Mouse (Mus musculus) frontal cortex, postnatal 36 days (tissue): ENCODE data around the gene Ptprh.

Experiments used
- DNase-seq, 2 experiments: peaks; one replicate each; pipeline ENCODE4 v3.0.0; 2022; ENCODE audit warnings: low spot score in 2 of 2

Gene Ptprh

DNA sequence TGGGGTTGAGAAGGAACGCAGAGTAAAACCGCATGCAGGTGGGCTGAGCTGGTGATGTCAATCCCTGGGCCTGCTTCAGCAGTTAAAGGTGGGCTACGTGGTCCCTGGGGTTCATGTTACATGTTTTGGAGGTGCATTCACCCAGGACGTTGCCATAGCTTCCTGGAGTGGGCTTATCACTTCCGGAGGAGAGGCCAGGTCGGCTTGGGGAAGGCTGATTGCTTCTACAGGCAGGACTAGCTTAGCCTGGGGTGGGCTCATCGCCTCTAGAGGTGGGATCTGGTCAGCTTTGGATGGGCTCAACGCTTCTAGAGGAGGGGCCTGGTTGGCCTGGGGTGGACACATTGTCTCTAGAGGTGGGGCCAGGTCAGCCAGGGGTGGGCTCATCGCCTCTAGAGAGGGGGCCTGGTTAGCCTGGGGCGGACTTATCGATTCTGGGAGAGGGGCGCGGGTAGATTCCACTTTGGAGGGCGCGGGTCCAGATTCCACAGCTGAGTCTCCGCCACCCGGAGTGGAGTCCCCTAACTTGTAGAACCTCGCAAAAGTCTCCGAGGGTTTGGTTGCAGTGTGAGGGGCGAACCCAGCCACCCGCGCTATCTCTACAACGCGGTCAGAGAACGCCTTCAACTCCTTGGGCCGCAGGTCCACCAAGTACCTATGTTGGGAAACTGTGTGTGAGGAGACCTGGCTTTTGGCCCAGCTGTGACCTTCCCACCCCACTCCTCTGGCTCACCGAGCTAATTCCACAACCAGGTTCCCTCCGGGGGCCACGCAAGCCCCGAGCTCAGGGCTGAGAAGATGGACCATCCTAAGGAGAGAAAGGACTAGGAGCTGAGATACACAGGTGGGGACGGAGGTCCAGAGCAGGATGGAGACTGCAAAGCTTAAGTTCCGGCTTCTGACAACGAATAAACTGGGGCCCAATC is 80.4 kb downstream of the Ptprh start:
- DNase-seq: no peak

DNA sequence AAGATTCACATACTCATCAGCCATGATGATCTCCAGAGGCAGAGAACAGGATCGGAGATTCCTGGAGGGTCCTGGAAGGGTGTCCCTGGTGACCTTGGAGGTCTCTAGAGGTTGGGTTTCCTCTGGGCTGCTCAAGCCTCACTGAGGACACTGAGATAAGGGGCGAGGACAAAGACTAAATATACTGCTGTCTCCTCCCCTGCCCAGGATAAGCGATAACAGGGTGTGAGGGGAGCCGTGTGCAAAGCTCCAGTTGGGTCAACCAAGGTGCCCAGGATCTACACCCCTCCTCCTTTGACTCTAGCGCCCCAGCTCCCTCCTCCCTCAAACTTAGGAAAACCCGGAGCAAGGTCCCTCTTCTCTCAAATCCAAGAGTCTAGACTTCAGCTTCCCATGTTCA is 81.5 kb downstream of the Ptprh start:
- DNase-seq: no peak

DNA sequence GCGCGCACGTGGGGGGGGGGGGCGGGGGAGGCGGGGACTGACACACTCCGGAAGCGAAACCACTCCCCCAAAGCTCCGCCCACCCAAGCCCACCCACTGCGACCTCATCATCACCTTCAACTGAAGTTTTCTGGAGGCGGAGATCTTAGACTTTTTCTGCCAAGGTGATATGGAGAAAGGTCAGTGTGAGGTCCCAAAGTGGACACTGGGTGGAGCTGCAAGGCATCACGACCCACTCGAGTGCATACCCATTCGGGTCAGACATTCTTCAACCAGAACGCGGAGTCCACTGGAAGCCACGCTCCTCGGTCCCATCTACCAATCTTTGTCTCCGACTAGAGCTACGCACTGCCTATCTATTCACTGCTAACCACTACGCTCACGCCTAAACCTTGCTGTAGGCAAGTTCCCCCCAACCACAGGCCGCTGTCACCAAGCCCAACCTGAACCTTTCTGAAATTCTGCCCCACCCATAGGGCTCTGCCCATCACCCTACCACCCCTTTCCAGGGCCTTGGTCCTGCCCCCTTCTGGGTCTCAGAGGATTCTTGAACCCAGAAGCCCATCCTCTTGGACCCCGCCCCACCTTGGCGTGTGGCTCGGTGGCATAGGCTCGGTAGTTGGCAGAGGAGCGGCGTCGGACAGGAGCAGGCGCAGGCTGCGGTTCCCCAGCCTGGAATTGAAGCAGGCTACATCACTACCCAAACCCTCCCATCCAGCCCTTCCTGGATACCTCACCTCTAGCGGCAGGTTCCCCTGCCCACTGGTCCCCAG is 82.4 kb downstream of the Ptprh start:
- no peak for DNase-seq

- no peak for DNase-seq
Observed at GRCm38 (mm10) chr7:4518487-4518886, 85.4 kb downstream of the Ptprh start.

GRCm38 (mm10) chr7:4516332-4517050 is 87.3 kb downstream of the Ptprh start, which contains the start of gene Tnnt1:
Gene Tnnt1, minus strand, starts transcription at chr7:4516382.
- no peak for DNase-seq

- no peak for DNase-seq
Observed at GRCm38 (mm10) chr7:4515853-4516252, 88.0 kb downstream of the Ptprh start.

DNA sequence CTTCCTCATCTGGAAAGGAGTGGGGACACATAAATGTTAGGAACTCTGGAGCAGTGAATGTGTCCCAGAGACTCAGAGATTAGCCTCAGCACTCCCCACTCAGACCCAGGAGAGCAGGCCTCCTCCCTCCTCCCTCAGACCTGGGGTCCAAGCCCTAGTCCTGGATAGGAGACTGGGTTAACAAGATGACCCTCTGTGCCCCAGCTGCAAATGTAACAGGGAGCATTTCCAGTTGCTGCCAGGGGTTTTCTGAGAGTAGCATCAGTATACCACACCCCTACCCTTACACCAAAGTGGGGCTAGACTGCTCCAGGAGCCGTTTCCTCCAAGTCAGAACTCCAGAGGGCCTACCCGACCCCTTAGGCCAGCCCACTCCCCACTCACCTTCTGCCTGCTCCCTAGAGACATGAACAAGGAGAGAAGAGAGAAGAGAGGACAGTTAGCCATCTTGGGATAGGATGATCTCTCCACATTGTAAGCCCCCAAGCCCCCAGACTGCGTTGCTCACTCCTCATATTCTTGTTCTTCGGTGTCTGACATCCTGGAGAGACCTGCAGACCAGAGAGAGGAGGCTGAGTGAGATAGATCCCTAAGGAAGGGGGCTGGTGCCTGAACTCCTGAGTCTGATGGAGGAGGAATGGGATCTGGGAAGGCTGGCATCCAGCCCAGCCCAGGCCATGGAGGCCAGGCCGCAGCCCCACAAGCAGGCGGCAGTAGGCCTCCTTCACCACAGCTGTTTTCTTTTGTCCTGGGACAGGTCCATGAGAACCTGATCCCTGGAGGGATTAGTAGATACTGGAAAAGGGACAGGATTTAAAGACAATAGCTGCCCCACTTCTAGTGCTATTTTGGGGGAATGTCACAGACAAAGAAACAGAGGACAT is 89.8 kb downstream of the Ptprh start:
- no peak for DNase-seq

DNA sequence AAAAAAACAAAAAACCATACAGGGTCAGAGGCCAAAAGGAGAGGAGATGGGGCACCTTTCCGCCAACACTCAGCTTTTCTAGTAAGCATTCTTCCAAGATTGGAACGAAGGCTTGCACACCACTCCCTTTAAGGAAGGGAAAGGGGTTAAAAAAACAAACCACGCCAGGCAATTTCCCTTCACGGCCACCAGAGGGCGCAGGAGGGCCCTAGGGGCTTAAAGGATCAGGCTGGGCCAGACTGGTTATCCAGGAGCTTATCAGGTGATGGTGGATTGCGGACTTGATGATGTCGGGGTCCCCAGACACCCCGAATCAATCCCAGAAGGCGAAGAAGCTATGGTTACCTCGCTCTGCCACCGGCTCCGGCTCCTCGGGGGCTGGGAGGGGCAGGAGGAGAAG is 90.6 kb downstream of the Ptprh start:
- no peak for DNase-seq

DNA sequence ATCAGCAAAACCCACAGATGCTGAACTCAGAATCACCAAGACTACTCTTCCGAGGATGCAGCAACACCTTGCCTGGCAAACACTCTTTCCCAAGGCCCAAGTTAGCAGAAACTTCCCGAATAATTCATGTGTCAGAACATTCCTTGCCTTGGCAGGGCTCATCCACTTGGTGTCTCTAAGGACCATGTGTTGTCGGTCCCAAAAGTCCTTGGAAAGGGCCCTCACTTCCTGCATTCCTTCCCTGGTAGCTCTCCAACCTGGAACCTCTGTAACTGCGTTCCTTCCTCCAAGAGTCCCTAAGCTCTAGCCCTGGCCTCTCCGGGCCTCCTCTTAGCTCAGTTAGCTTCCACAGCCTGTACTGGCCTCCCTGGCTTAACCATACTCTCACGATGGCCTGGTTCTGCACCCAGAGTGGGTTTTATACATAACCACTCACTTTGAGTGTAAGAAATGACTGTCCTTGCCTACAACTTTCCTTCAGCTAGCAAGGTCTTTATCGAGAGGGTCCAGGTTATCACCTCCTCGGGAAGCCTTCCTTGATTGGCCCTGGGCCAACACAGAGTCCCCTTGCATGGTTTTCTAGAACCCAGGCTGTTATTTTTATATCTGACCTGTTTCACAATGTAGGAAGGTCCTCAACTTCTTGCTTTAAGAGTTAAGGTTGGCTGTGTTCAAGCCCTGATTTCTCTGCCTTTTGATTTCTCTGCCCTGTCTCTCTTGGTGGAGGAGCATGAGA is 92.2 kb downstream of the Ptprh start:
- DNase-seq: no peak

- peak in 1 of 2 experiments; percentile 25 for DNase-seq
Observed at GRCm38 (mm10) chr7:4509863-4510608, 93.8 kb downstream of the Ptprh start.

- no peak for DNase-seq
Observed at GRCm38 (mm10) chr7:4508739-4509116, 95.1 kb downstream of the Ptprh start.

DNA sequence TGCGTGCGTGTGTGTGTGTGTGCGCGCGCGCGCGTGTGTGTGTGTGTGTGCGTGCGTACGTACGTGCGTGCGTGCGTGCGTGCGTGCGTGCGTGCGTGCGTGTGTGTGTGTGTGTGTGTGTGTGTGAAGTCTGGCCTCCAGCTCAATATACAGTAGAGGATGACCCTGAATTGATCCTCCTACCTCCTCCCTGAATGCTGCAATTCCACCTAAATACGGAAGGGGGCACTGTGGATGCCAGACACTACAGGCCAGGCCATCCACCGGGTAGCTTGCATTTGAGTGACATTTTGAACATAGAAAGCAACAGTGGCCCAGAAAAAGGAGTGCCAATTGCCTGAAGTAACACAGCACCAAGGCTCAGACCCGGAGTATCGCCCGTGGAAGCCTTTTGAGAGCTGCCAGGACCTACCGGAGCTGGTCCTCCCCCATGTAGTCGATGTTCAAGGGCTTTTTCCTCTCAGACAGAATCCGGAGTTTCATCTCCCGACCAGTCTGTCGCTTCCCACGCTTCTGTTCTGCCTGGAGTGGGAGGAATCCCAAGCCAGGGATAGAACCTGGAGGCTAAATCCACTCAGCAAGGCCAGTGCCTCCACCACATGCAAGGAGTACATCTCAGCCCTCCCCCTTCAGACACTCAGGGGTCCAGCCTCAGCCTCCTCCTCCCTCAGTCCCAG is 95.6 kb downstream of the Ptprh start:
- DNase-seq: peak; percentile 43 to 69

- no peak for DNase-seq
Observed at GRCm38 (mm10) chr7:4507220-4507619, 96.6 kb downstream of the Ptprh start.

- no peak for DNase-seq
Observed at GRCm38 (mm10) chr7:4504646-4505435, 99.0 kb downstream of the Ptprh start.

DNA sequence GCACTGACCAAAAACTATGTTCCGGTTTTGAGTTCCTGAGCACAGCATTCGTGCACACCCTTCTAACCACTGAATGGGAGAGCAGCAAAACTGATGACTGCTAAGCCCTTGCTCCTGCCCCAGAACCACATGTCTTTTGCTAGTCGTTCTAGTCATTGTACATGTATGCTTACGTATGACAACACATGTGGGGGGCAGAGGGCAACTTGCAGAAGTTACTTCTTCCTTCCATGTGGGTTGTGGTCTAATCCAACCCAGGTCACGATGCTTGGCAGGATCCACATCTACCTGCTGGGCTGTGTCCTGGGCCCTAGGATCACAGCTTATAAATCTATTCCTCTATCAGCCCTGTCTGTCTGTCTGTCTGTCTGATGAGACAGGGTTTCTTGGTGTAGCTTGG is 100.0 kb downstream of the Ptprh start:
- no peak for DNase-seq

GRCm38 (mm10) chr7:4503100-4503499 is 100.7 kb downstream of the Ptprh start:
- no peak for DNase-seq

DNA sequence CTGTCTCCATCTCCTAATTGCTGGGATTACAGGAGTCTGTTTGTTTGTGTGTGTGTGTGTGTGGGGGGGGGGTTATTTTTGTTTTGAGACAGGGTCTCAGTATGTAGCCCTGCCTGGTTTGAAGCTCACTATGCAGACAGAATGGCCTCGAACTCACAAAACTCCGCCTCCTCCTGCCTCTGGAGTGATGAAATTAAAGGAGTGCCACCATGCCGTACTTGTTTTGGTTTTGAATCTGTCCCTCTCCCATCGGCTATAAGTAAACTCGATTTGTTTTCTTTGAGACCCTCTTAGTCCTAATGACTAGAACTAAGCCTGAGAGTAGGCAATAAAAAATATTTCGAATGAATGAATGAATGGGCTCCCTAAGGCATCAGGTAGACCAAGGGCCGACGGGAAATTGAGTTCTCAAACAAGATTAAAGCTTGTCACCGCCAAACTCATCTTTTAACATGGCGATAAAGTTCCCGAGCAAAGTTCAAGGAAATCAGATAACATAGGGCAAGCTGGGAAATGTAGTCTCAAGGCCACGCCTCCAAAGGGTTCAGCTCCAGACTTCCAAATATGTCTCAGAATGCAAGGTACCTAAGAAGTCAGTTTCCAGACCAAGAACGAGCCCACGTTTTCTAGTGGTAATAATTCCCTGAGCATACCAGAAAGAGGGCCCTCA is 101.3 kb downstream of the Ptprh start:
- peak; percentile 42 to 87 for DNase-seq
